Mouse (Mus musculus): ENCODE measurements at regions not wholly inside any gene's neighbourhood (a gene's known extent, or its start where the extent isn't known, plus 50 kb on each side); places are given as distances from the start of the nearest gene placed in this dataset.

- DNase-seq (ENCODE audit: extremely low spot score in 1 of 2, low spot score in 2 of 2): no peak
- intact Hi-C loops (cut with DNase I): loop anchor here (5.0 kb wide), 1 partner anchor 145 kb away; no protein-coding TSS in a partner anchor
- no peak overlapping the region for H3K4me3 ChIP-seq
- H3K27ac ChIP-seq: no peak overlapping the region
- no peak for TF ChIP-seq CTCF (IDR thresholded peaks at IDR 0.05)
Observed at GRCm38 (mm10) chr6:73792207-73792606, 322.7 kb upstream of the 4931417E11Rik start.

- no peak overlapping the region for H3K27ac ChIP-seq
- no peak for DNase-seq (ENCODE audit: extremely low spot score in 1 of 2, low spot score in 2 of 2)
- TF ChIP-seq CTCF (IDR thresholded peaks at IDR 0.05): no peak
- intact Hi-C loops (cut with DNase I): no loop called here
- H3K4me3 ChIP-seq: no peak overlapping the region
Observed at GRCm38 (mm10) chr6:73756207-73756815, 286.8 kb upstream of the 4931417E11Rik start.

All from left cerebral cortex, adult 2 months (tissue).